Comparison of ENCODE assay signal across 13 mouse cellular contexts in genomic region chr5:119054393-119054792, GRCm38 (mm10).
"Had no signal": no experiment of that assay in that cellular context is flagged by ENCODE, and none has a peak within 500 bp of the region (broad histone marks: within the 10 kb centered on the region; RNA-seq: fewer than 3 reads in every experiment).

No protein-coding gene starts in this region.

- H3K27ac ChIP-seq: kidney, postnatal 0 days; liver, embryonic 12.5 days; liver, embryonic 15.5 days; midbrain, embryonic 13.5 days had no signal

- H3K36me3 ChIP-seq: liver, embryonic 12.5 days; liver, embryonic 15.5 days; lung, embryonic 15.5 days; midbrain, embryonic 10.5 days; midbrain, embryonic 13.5 days had no signal

- H3K4me3 ChIP-seq: left cerebral cortex, adult 2 months; liver, embryonic 12.5 days; liver, embryonic 15.5 days; lung, embryonic 15.5 days; megakaryocyte, embryonic 14.5 days; midbrain, embryonic 10.5 days; midbrain, embryonic 13.5 days; myocyte had no signal

- DNase-seq: layer of hippocampus, postnatal 36 days; thymus, adult 18-20 months; thymus, postnatal 36 days had no signal

- H3K4me2 ChIP-seq: liver, embryonic 12.5 days; liver, embryonic 15.5 days; lung, embryonic 15.5 days; midbrain, embryonic 13.5 days had no signal

- H3K4me1 ChIP-seq: liver, embryonic 12.5 days; liver, embryonic 15.5 days; megakaryocyte, embryonic 14.5 days had no signal

- H3K27me3 ChIP-seq: liver, embryonic 15.5 days; lung, embryonic 15.5 days; megakaryocyte, embryonic 14.5 days had no signal

- ATAC-seq: liver, embryonic 12.5 days; midbrain, embryonic 13.5 days; midbrain, embryonic 16.5 days had no signal

- H3K9ac ChIP-seq: liver, embryonic 12.5 days; liver, embryonic 15.5 days; lung, embryonic 15.5 days; midbrain, embryonic 13.5 days had no signal

- H3K9me3 ChIP-seq: liver, embryonic 12.5 days; liver, embryonic 15.5 days; lung, embryonic 15.5 days; midbrain, embryonic 10.5 days; midbrain, embryonic 13.5 days had no signal
